ENCODE assay signal across 9 mouse cellular contexts in the genomic region with DNA sequence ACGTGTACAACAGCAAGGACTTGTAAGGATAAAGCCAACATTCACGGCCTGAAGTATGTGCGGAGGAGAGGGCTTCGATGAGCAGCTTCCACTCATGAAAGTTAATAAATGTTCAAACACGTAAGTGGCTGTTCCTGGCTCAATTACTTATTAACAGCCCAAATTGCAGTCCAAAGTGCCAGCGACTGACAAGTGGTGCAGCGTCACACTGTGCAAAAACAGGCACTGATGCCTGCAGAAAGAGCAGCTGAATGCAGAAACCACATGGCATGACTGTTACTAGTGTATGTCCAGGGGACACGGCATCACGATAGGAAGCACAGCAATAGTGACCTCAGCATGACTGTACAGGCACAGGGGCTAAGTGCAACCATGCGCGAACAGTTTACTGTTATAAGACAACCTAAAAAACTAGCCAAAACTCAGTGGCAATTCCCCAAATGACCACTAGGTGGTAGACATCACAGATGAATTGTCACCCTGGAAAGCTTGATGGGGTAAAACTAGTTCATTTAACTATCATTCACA. TPM values are rescaled to one million over a fixed set of nuclear protein-coding genes. Genes with fewer than 3 reads are reported as not detected.
DNase-seq lines count a peak whose midpoint lies in the region; ATAC-seq lines count a peak whose summit lies in the region.
"Had no signal": no experiment of that assay in that cellular context is flagged by ENCODE, and none has a peak within 500 bp of the region (broad histone marks: within the 10 kb centered on the region; RNA-seq: fewer than 3 reads in every experiment).

No protein-coding gene starts in this region.

- H3K4me3 ChIP-seq in midbrain, embryonic 11.5 days (ENCODE audit: low read depth, low read length), result no peak overlapping the region
- no peak overlapping the region for H3K4me3 ChIP-seq in midbrain, embryonic 10.5 days
- no peak overlapping the region for H3K4me3 ChIP-seq in embryonic facial prominence, embryonic 11.5 days (ENCODE audit: low read depth, low read length)
- H3K4me3 ChIP-seq in intestine, embryonic 15.5 days (replicated peaks), result no peak overlapping the region
- no peak overlapping the region for H3K4me3 ChIP-seq in limb, embryonic 13.5 days
- H3K4me3 ChIP-seq: erythroblast, embryonic 14.5 days had no signal

- no peak overlapping the region for H3K9ac ChIP-seq in midbrain, embryonic 11.5 days (ENCODE audit: low read length)
- H3K9ac ChIP-seq in embryonic facial prominence, embryonic 11.5 days (replicated peaks; ENCODE audit: low read length), result no peak overlapping the region
- no peak overlapping the region for H3K9ac ChIP-seq in intestine, embryonic 15.5 days
- H3K9ac ChIP-seq in limb, embryonic 13.5 days, result no peak overlapping the region

- peak; percentile 92 for DNase-seq in midbrain, embryonic 11.5 days (ENCODE audit: low spot score, missing footprints)
- no peak for DNase-seq in midbrain, embryonic 10.5 days (ENCODE audit: low spot score)
- peak; percentile 80 for DNase-seq in NIH3T3 (ENCODE audit: low read depth)
- DNase-seq in embryonic facial prominence, embryonic 11.5 days (ENCODE audit: low spot score), result peak; percentile 81
- peak; percentile 35 to 44 for DNase-seq in natural killer cell, adult 2 months (ENCODE audit: low spot score in 2 of 2)
- no peak for DNase-seq in frontal cortex, postnatal 10 days (ENCODE audit: low spot score in 2 of 2)

- peak; percentile 40; the same call in 1 of the 2 replicates for ATAC-seq in midbrain, embryonic 11.5 days (ENCODE audit: low FRiP score)
- no peak for ATAC-seq in embryonic facial prominence, embryonic 11.5 days (replicated peaks; ENCODE audit: insufficient number of reproducible peaks, low FRiP score, low TSS enrichment, low read depth)
- peak; percentile 78 for ATAC-seq in intestine, embryonic 15.5 days
- 0 out of 2 replicates have a peak, but pooled peaks have one; percentile 16 for ATAC-seq in limb, embryonic 13.5 days (ENCODE audit: low FRiP score, low read depth)

- no peaks in the 10 kb centered on the region for H3K27me3 ChIP-seq in midbrain, embryonic 11.5 days (ENCODE audit: control insufficient read depth, insufficient read depth, low read length)
- no peaks in the 10 kb centered on the region for H3K27me3 ChIP-seq in midbrain, embryonic 10.5 days (ENCODE audit: low read depth, poor library complexity, severe bottlenecking)
- H3K27me3 ChIP-seq in embryonic facial prominence, embryonic 11.5 days (ENCODE audit: control insufficient read depth, insufficient read depth, low read length), result no peaks in the 10 kb centered on the region
- H3K27me3 ChIP-seq in intestine, embryonic 15.5 days (replicated peaks), result no peaks in the 10 kb centered on the region
- no peaks in the 10 kb centered on the region for H3K27me3 ChIP-seq in limb, embryonic 13.5 days

- WGBS in midbrain, embryonic 11.5 days, result 87% methylated on average over 11 of the region's 11 CpGs
- 89% methylated on average over 11 of the region's 11 CpGs for WGBS in midbrain, embryonic 10.5 days
- WGBS in embryonic facial prominence, embryonic 11.5 days, result 81% methylated on average over 11 of the region's 11 CpGs
- WGBS in intestine, embryonic 15.5 days, result 68% methylated on average over 11 of the region's 11 CpGs
- 83% methylated on average over 11 of the region's 11 CpGs for WGBS in limb, embryonic 13.5 days

- no peak overlapping the region for H3K4me2 ChIP-seq in midbrain, embryonic 11.5 days
- H3K4me2 ChIP-seq in embryonic facial prominence, embryonic 11.5 days (ENCODE audit: low read depth, low read length), result no peak overlapping the region
- 0 out of 2 replicates have a peak overlapping the region, but pooled peaks have one; percentile 19 for H3K4me2 ChIP-seq in intestine, embryonic 15.5 days (replicated peaks)
- H3K4me2 ChIP-seq in limb, embryonic 13.5 days (replicated peaks), result no peak overlapping the region

- no peak overlapping the region for H3K27ac ChIP-seq in midbrain, embryonic 11.5 days (ENCODE audit: low read depth, low read length)
- no peak overlapping the region for H3K27ac ChIP-seq in midbrain, embryonic 10.5 days (replicated peaks)
- no peak overlapping the region for H3K27ac ChIP-seq in embryonic facial prominence, embryonic 11.5 days (replicated peaks; ENCODE audit: low read depth, low read length)
- no peak overlapping the region for H3K27ac ChIP-seq in intestine, embryonic 15.5 days
- H3K27ac ChIP-seq in limb, embryonic 13.5 days, result no peak overlapping the region

- H3K36me3 ChIP-seq in midbrain, embryonic 11.5 days (ENCODE audit: control insufficient read depth, insufficient read depth, low read length), result peaks cover 4% of the 10 kb centered on the region; the same call in 1 of the 2 replicates
- H3K36me3 ChIP-seq in midbrain, embryonic 10.5 days, result peaks cover 37% of the 10 kb centered on the region
- H3K36me3 ChIP-seq in embryonic facial prominence, embryonic 11.5 days (replicated peaks; ENCODE audit: control insufficient read depth, insufficient read depth, low read depth, low read length), result no peaks in the 10 kb centered on the region; the same call in 1 of the 2 replicates
- H3K36me3 ChIP-seq in intestine, embryonic 15.5 days, result peaks cover 13% of the 10 kb centered on the region
- peaks cover 52% of the 10 kb centered on the region for H3K36me3 ChIP-seq in limb, embryonic 13.5 days

- H3K4me1 ChIP-seq in midbrain, embryonic 11.5 days (ENCODE audit: control insufficient read depth, insufficient read depth, low read length), result no peaks in the 10 kb centered on the region
- no peaks in the 10 kb centered on the region for H3K4me1 ChIP-seq in midbrain, embryonic 10.5 days
- H3K4me1 ChIP-seq in embryonic facial prominence, embryonic 11.5 days (ENCODE audit: control insufficient read depth, insufficient read depth, low read length), result no peaks in the 10 kb centered on the region
- no peaks in the 10 kb centered on the region for H3K4me1 ChIP-seq in intestine, embryonic 15.5 days (replicated peaks)
- no peaks in the 10 kb centered on the region for H3K4me1 ChIP-seq in limb, embryonic 13.5 days

- H3K9me3 ChIP-seq in midbrain, embryonic 11.5 days (ENCODE audit: control insufficient read depth, low read length), result no peaks in the 10 kb centered on the region
- H3K9me3 ChIP-seq in midbrain, embryonic 10.5 days (replicated peaks), result no peaks in the 10 kb centered on the region
- H3K9me3 ChIP-seq in embryonic facial prominence, embryonic 11.5 days (replicated peaks; ENCODE audit: control insufficient read depth, low read length), result no peaks in the 10 kb centered on the region
- no peaks in the 10 kb centered on the region for H3K9me3 ChIP-seq in intestine, embryonic 15.5 days
- H3K9me3 ChIP-seq in limb, embryonic 13.5 days, result no peaks in the 10 kb centered on the region

RNA-seq across cellular contexts. Expression of a gene that starts 31.3 kb away (rescaled TPM):
- polyA plus RNA-seq in midbrain, embryonic 11.5 days (2014; fragmentation: Nextera tagmentation; extraction: Ambion mirVana), result 133 and 135 TPM in 2 replicates
- polyA plus RNA-seq in midbrain, embryonic 10.5 days (2016; fragmentation: Nextera tagmentation; extraction: Ambion mirVana), result 107 and 109 TPM in 2 replicates
- 132 and 141 TPM in 2 replicates for polyA plus RNA-seq in embryonic facial prominence, embryonic 11.5 days (2014; fragmentation: Nextera tagmentation; extraction: Ambion mirVana)
- polyA plus RNA-seq in intestine, embryonic 15.5 days (2015; fragmentation: Nextera tagmentation; extraction: Ambion mirVana), result 90.0 and 95.1 TPM in 2 replicates
- polyA plus RNA-seq in limb, embryonic 13.5 days (2015; fragmentation: Nextera tagmentation; extraction: Ambion mirVana), result 98.3 and 101 TPM in 2 replicates

Comparison
In these comparisons a context has a peak if more than half of its experiments do, and no peak if none do; other contexts are left out.
1. DNase-seq: peak in midbrain, embryonic 11.5 days (single experiment), NIH3T3 (single experiment), embryonic facial prominence, embryonic 11.5 days (single experiment) and natural killer cell, adult 2 months (2 of 2); none in midbrain, embryonic 10.5 days (single experiment) and frontal cortex, postnatal 10 days (0 of 2).